Mouse (Mus musculus): ENCODE measurements around the gene Slc47a1.
"Not testable (repeated sequence)": the region's sequence is repeated elsewhere in the genome, so short reads cannot be mapped to it uniquely, and the experiment has no call there.

Gene Slc47a1

GRCm38 (mm10) chr11:61319233-61319922 lies 58.8 kb downstream of the Slc47a1 start:
- no peak for DNase-seq (ENCODE audit: low read depth, low spot score)

GRCm38 (mm10) chr11:61316864-61317263 lies 61.3 kb downstream of the Slc47a1 start:
- no peak for DNase-seq (ENCODE audit: low read depth, low spot score)

DNA sequence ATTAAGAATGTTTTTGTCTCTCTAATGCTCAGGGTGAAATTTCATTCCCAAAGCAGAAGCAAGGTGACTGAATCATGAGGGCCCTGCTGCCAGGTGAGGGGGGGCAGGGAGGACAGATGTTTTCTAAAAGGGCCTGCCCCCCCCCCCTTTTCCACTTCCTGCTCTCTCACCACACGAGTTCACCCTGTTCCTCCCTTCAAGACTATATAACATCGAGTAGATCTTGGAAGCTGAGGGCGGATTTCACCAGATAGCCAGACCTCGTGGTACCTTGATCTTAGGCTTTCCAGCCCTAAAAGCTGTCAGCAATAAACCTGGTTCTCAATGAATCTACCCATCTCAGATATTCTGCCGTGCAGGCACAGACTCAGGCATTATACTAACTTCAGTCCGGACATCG lies 67.8 kb downstream of the Slc47a1 start:
- no peak for DNase-seq (ENCODE audit: low read depth, low spot score)

GRCm38 (mm10) chr11:61309831-61310230 lies 68.3 kb downstream of the Slc47a1 start:
- no peak for DNase-seq (ENCODE audit: low read depth, low spot score)

GRCm38 (mm10) chr11:61307795-61308194 lies 70.3 kb downstream of the Slc47a1 start:
- DNase-seq (ENCODE audit: low read depth, low spot score), result no peak

DNA sequence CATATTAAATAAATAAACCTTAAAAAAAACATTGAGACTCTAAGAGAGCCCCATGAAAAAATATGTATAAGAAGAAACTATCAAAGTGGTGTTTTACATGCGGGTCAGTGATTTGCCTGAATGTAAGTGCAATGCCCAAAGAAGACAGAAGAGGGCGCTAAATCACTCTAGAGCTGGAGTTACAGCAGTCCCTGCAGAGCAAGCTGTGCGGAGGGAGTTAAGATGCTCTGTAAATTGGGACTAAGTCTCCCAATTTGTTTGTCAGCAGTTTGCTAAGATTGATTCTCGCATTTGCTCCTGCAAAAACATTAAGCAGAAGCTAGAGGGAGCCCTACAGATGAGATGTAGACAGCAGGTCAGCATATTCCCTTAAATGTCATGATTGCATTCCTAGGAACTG lies 72.8 kb downstream of the Slc47a1 start:
- peak; percentile 23 for DNase-seq (ENCODE audit: low read depth, low spot score)

DNA sequence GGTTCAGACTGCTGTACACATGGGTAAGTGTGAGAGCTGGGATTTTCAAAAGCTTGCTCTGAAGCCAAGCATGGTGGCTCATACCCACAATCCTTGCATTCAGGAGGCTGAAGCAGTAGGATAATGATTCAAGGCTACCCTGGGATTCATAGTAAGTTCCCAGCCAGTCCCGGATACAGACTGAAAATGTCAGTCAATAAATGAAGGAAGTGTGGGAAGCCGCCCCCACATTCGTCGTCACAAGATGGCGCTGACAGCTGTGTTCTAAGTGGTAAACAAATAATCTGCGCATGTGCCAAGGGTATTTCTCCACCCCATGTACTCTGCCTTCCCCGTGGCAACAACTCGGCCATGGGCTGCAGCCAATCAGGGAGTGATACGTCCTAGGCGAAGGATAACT lies 73.6 kb downstream of the Slc47a1 start:
- DNase-seq (ENCODE audit: low read depth, low spot score), result not testable (repeated sequence)

GRCm38 (mm10) chr11:61300716-61301392 lies 77.3 kb downstream of the Slc47a1 start:
- no peak for DNase-seq (ENCODE audit: low read depth, low spot score)

DNA sequence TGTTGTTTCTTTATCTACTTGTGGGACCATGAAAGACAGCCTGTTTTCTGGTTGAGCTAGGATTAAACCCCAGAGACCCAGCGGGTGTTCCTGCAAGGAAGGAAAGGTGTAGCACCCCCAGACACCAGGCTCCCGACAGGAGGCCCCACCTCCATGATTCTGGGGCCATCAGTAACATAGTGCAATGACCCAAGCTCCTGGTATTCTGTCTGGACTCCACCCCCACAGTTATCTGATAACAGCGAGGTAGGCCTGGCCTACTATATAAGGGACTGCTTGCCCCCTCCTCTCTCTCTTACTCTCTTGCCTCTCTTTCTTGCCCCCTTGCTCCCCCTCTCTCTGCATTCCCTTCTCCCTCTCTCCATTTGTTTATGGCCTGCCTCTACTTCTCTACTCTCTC lies 77.9 kb downstream of the Slc47a1 start:
- DNase-seq (ENCODE audit: low read depth, low spot score), result no peak

DNA sequence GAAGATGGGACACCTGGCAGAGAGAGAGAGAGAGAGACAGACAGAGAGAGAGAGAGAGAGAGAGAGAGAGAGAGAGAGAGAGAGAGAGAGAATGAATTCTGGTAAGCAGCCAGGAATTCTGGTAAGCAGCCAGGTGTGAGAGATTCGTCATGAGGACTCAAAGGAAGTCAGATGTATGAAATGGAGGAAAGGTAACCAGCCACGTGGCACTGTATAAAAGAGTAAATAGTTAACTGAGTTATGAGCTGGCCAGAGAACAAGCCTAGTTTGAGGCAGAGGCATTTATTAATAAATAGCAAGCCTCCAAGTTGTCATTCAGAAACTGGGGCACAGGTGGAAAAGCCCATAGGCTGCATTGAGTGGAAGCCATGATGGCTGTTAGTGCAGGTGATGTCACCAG lies 80.2 kb downstream of the Slc47a1 start:
- DNase-seq (ENCODE audit: low read depth, low spot score), result no peak

GRCm38 (mm10) chr11:61297326-61297725 lies 80.8 kb downstream of the Slc47a1 start:
- DNase-seq (ENCODE audit: low read depth, low spot score), result no peak

- no peak for DNase-seq (ENCODE audit: low read depth, low spot score)
These were observed 81.6 kb downstream of the Slc47a1 start for GRCm38 (mm10) chr11:61296556-61296955.

DNA sequence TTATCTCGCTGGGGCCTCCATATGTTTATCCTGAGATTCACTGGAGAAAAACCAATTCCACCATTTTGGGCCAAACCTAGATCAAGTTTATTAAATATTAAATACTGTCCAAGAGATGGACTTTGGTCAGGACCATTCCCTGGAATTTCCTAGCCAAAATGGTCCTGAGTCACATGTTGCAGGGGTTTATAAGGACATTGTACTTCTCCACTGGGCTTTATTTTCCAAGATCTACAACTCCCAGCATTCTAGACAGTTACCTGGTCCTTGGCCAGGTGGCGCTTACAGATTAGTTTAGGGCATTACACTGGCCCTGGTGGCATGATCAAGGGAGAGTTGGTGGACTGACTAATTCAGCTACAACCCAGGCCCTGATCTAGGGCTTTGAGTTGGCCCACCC lies 82.6 kb downstream of the Slc47a1 start:
- DNase-seq (ENCODE audit: low read depth, low spot score), result no peak

- DNase-seq (ENCODE audit: low read depth, low spot score), result no peak
These were observed 83.7 kb downstream of the Slc47a1 start for GRCm38 (mm10) chr11:61294431-61294830.
